Mouse (Mus musculus) kidney, adult 2 months (tissue): ENCODE data around the gene Ryr1.

Experiments used
- CTCF ChIP-seq: fragments of 200-500 bp; conservative IDR thresholded peaks from 2 replicates; pipeline ENCODE4 v1.5.1; 2011; ENCODE audit warnings: low read depth, mild to moderate bottlenecking, control low read depth, low read length, moderate library complexity, mixed read lengths; ENCODE audit not compliant: insufficient read depth, insufficient read length
- POLR2A ChIP-seq: fragments of 200-500 bp; IDR thresholded peaks from one replicate; pipeline ENCODE4 v1.6.1; 2011; ENCODE audit warnings: low read depth, low read length, control low read depth

- TF ChIP-seq CTCF (no peak), POLR2A (no peak)
Observed at GRCm38 (mm10) chr7:29134230-29134629, 9.3 kb upstream of the Ryr1 start.
